Mouse (Mus musculus): Measurements from ENCODE around the gene Dpp4. TPM values are rescaled to one million over a fixed set of nuclear protein-coding genes. Genes with fewer than 3 reads are reported as not detected.

The Dpp4 gene
- total RNA-seq, 2 experiments from 2014 or later = 4.4 to 26.4 TPM

GRCm38 (mm10) chr2:62307477-62307876 lies 104.6 kb downstream of the Dpp4 start:
- no peak for DNase-seq (ENCODE audit: low spot score in 2 of 2)

GRCm38 (mm10) chr2:62306978-62307377 lies 105.1 kb downstream of the Dpp4 start:
- DNase-seq (ENCODE audit: low spot score in 2 of 2) = no peak

- DNase-seq (ENCODE audit: low spot score in 2 of 2) = no peak
These were observed 110.3 kb downstream of the Dpp4 start for GRCm38 (mm10) chr2:62301716-62302115.

GRCm38 (mm10) chr2:62293846-62294245 lies 118.2 kb downstream of the Dpp4 start:
- DNase-seq (ENCODE audit: low spot score in 2 of 2) = no peak

- no peak for DNase-seq (ENCODE audit: low spot score in 2 of 2)
These were observed 124.5 kb downstream of the Dpp4 start for GRCm38 (mm10) chr2:62287532-62287931.

GRCm38 (mm10) chr2:62285847-62286246 lies 126.2 kb downstream of the Dpp4 start:
- no peak for DNase-seq (ENCODE audit: low spot score in 2 of 2)

- DNase-seq (ENCODE audit: low spot score in 2 of 2) = no peak
These were observed 127.0 kb downstream of the Dpp4 start for GRCm38 (mm10) chr2:62285026-62285425.

Other genes with a start within 250 kb of the Dpp4 start
- 100 to 1,000 TPM in 1 of 2 experiments, not detected in 1; 240 TPM for gene Gcg, start 71.4 kb upstream of the Dpp4 start, total RNA-seq (2021)
- 10 to 100 TPM; 10.3 to 12.0 TPM for gene Fap, start 161.8 kb upstream of the Dpp4 start, total RNA-seq (2021)
- 10 to 100 TPM in 1 of 2 experiments, 1 to 10 TPM in 1; 8.8 to 10.6 TPM for gene Ifih1, start 234.0 kb upstream of the Dpp4 start, total RNA-seq (2021)